Mouse (Mus musculus) adrenal gland, postnatal 14 days (tissue): ENCODE data around the gene Nup37. TPM values are rescaled to one million over a fixed set of nuclear protein-coding genes. Genes with fewer than 3 reads are reported as not detected.

ENCODE experiments used
- DNase-seq: peaks from one replicate; pipeline ENCODE4 v3.0.0; 2021; ENCODE audit warnings: mixed read lengths
- total RNA-seq: library from RNA; stranded (reverse); gene quantifications from 2 replicates; pipeline ENCODE4 v1.2.3, GENCODE M21; 2021

The Nup37 gene
- total RNA-seq, 1 experiment from 2014 or later, result 13.3 TPM

DNA sequence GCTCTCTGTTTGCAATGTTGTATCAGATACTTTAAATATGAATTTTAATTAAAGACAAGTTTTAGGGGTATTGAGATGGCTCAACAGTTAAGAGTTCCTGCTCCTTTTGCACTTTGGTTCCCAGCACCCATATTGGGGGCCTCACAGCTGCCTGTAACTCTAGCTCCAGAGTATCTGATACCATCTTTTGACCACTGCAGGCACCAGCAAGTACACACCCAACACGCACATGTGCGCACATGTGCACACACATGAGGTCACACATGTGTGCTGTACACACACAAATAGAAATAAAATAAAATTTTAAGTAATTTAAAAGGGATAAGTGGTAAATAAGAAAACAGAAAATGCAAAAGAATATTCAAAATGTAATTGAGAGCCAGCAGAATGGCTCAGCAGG lies 81.2 kb downstream of the Nup37 start:
- no peak for DNase-seq

Other genes starting within 250 kb of the Nup37 start
- not detected in 2 replicates for gene Pmch, start 55.9 kb upstream of the Nup37 start, total RNA-seq
- gene Parpbp, start 51 bp upstream of the Nup37 start, total RNA-seq, result 4.2 and 5.2 TPM in 2 replicates
- gene Washc3, start 54.1 kb downstream of the Nup37 start, total RNA-seq, result 47.8 and 48.4 TPM in 2 replicates
- 6.0 and 7.8 TPM in 2 replicates for gene Dram1, start 232.1 kb downstream of the Nup37 start, total RNA-seq
- gene Gnptab, start 232.1 kb downstream of the Nup37 start, total RNA-seq, result 25.0 and 26.1 TPM in 2 replicates